Mouse (Mus musculus): ENCODE data around the gene Ttll5. TPM values are rescaled to one million over a fixed set of nuclear protein-coding genes. Genes with fewer than 3 reads are reported as not detected.

Ttll5 gene
- polyA plus RNA-seq, 1 experiment from 2014 or later = 16.7 TPM

- H3K27ac ChIP-seq (replicated peaks) = no peak overlapping the region
- H3K27me3 ChIP-seq = peaks cover 40% of the 10 kb centered on the region
- ATAC-seq (ENCODE audit: low FRiP score, low read depth) = no peak
Measured at GRCm38 (mm10) chr12:86077736-86078135, 253.3 kb downstream of the Ttll5 start.

DNA sequence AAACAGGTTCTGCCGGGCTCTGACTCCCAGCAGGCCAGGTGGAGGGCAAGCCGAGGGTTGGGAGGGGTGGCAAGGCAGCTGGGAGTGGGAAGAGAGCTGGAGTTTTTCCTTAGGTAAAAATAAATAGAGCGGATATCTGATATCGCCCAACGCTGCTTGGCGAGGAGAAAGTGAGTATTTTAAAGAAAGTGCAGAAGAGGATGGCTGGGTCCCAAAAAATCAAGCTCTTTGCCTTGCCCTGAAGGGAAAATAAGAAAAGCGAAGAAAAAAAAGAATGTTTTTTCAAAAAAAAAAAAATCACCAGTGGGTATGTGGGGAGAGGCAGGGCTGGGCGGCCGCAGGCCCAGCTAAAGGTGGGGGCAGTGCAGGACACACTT, 253.7 kb downstream of the Ttll5 start:
- H3K9ac ChIP-seq (replicated peaks) = peak overlapping the region; percentile 62; the same call in 1 of the 2 replicates
- H3K4me1 ChIP-seq = peaks cover 24% of the 10 kb centered on the region
- H3K4me2 ChIP-seq (replicated peaks) = peak overlapping the region; percentile 73
- peaks cover 40% of the 10 kb centered on the region for H3K27me3 ChIP-seq
- no peaks in the 10 kb centered on the region for H3K36me3 ChIP-seq
- no peak for ATAC-seq (ENCODE audit: low FRiP score, low read depth)
- peak overlapping the region; percentile 63; the same call in 1 of the 2 replicates for H3K27ac ChIP-seq (replicated peaks)
- H3K9me3 ChIP-seq = no peaks in the 10 kb centered on the region
- WGBS = 6% methylated on average over 9 of the region's 9 CpGs
- peak overlapping the region; percentile 50 for H3K4me3 ChIP-seq

More at GRCm38 (mm10) chr12:86077736-86078135, 253.3 kb downstream of the Ttll5 start:
- H3K9me3 ChIP-seq = no peaks in the 10 kb centered on the region
- 23% methylated on average over 11 of the region's 11 CpGs for WGBS
- H3K9ac ChIP-seq (replicated peaks) = peak overlapping the region; percentile 62
- peak overlapping the region; percentile 73 for H3K4me2 ChIP-seq (replicated peaks)
- H3K36me3 ChIP-seq = no peaks in the 10 kb centered on the region
- peaks cover 20% of the 10 kb centered on the region for H3K4me1 ChIP-seq
- H3K4me3 ChIP-seq = peak overlapping the region; percentile 50

- H3K9ac ChIP-seq (replicated peaks) = peak within 1 kb of the TSS; percentile 62
- peaks cover 40% of the 10 kb centered on the region for H3K27me3 ChIP-seq
- H3K9me3 ChIP-seq = no peaks in the 10 kb centered on the region
- WGBS = under 1% methylated on average over 25 of the region's 25 CpGs
- H3K4me2 ChIP-seq (replicated peaks) = peak within 1 kb of the TSS; percentile 73
- H3K4me3 ChIP-seq = peak within 1 kb of the TSS; percentile 50
- peak; percentile 69 for ATAC-seq (ENCODE audit: low FRiP score, low read depth)
- peak within 1 kb of the TSS; percentile 63 for H3K27ac ChIP-seq (replicated peaks)
- peaks cover 27% of the 10 kb centered on the region for H3K4me1 ChIP-seq
- H3K36me3 ChIP-seq = no peaks in the 10 kb centered on the region
Measured at GRCm38 (mm10) chr12:86078553-86079201, 254.2 kb downstream of the Ttll5 start, which contains the start of gene Tgfb3. Gene Tgfb3, minus strand, starts transcription at chr12:86079041.

DNA sequence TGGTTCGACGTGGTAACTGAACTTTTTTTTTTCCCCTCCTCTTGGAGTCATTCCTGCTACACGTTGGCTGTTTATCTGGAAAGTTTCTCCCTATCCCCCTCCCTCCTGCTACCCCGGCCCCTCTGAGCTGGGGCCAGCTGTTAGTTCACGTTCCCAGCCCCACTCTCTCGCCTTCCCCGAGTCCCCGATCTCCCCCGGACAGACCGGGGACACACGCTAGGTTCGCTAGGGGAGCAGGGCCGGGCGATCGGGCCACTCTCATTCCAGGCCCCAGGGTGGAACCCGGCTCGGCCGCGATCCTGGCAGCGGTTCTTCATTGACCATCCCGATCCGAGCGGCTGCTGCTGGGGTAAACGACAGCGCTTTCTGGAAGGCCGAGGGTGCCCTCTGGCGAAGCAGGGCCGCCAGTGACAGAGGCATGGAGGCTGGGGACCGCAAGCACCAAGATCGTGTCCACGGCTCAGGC, 254.8 kb downstream of the Ttll5 start:
- 2% methylated on average over 31 of the region's 31 CpGs for whole genome bisulfite sequencing
- Histone ChIP-seq H3K36me3 (no peaks in the 10 kb centered on the region), H3K9ac (replicated peaks) (peak overlapping the region; percentile 62), H3K4me3 (peak overlapping the region; percentile 50), H3K4me2 (replicated peaks) (peak overlapping the region; percentile 73), H3K27me3 (peaks cover 40% of the 10 kb centered on the region), H3K4me1 (peaks cover 29% of the 10 kb centered on the region), H3K9me3 (no peaks in the 10 kb centered on the region), H3K27ac (replicated peaks) (peak overlapping the region; percentile 63; the same call in 1 of the 2 replicates)
- peak; percentile 66 for ATAC-seq (ENCODE audit: low FRiP score, low read depth)

GRCm38 (mm10) chr12:86082481-86083012, 258.1 kb downstream of the Ttll5 start, which contains the start of gene Ift43:
Gene Ift43, plus strand, starts transcription at chr12:86082541.
- peaks cover 18% of the 10 kb centered on the region for H3K4me1 ChIP-seq
- no peak within 1 kb of the TSS; the same call in 1 of the 2 replicates for H3K27ac ChIP-seq (replicated peaks)
- H3K9me3 ChIP-seq = no peaks in the 10 kb centered on the region
- ATAC-seq (ENCODE audit: low FRiP score, low read depth) = peak; percentile 65
- peak within 1 kb of the TSS; percentile 44 for H3K9ac ChIP-seq (replicated peaks)
- peak within 1 kb of the TSS; percentile 56 for H3K4me3 ChIP-seq
- peak within 1 kb of the TSS; percentile 73 for H3K4me2 ChIP-seq (replicated peaks)
- H3K36me3 ChIP-seq = peaks cover 10% of the 10 kb centered on the region
- under 1% methylated on average over 35 of the region's 35 CpGs for WGBS
- peaks cover 22% of the 10 kb centered on the region for H3K27me3 ChIP-seq

DNA sequence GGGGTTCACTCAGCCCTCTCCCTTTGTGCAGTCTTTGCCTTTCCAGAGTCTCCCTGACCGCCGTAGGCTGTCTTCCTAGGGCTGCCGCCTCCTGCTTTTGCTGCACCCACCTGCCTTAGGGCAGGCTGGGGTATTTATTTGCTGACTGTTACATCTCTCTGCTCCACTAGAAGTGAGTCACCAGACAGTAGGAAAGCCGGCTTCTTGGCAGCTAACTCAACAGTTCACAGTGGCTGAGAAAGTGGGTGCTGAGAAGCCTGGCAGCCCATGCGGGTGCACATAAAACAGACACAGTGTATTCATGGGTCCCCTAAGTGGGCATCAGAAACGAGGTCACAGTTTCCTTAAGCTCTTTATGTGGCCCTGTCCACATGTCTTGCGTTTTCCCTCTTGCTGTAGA, 261.4 kb downstream of the Ttll5 start:
- no peak overlapping the region for H3K4me2 ChIP-seq (replicated peaks)
- H3K27ac ChIP-seq (replicated peaks) = no peak overlapping the region
- peaks cover 10% of the 10 kb centered on the region for H3K4me1 ChIP-seq
- H3K9ac ChIP-seq (replicated peaks) = no peak overlapping the region
- WGBS = 86% methylated on average over 7 of the region's 7 CpGs
- peaks cover 6% of the 10 kb centered on the region for H3K27me3 ChIP-seq
- no peak for ATAC-seq (ENCODE audit: low FRiP score, low read depth)
- H3K36me3 ChIP-seq = peaks cover 10% of the 10 kb centered on the region
- H3K4me3 ChIP-seq = no peak overlapping the region
- no peaks in the 10 kb centered on the region for H3K9me3 ChIP-seq

GRCm38 (mm10) chr12:86086550-86086949, 262.1 kb downstream of the Ttll5 start:
- H3K27me3 ChIP-seq = peaks cover 5% of the 10 kb centered on the region
- H3K36me3 ChIP-seq = peaks cover 10% of the 10 kb centered on the region
- no peak for ATAC-seq (ENCODE audit: low FRiP score, low read depth)
- no peak overlapping the region for H3K27ac ChIP-seq (replicated peaks)
- no peak overlapping the region for H3K4me2 ChIP-seq (replicated peaks)
- H3K4me3 ChIP-seq = no peak overlapping the region
- peaks cover 15% of the 10 kb centered on the region for H3K4me1 ChIP-seq
- no peaks in the 10 kb centered on the region for H3K9me3 ChIP-seq
- H3K9ac ChIP-seq (replicated peaks) = no peak overlapping the region
- WGBS = 79% methylated on average over 8 of the region's 8 CpGs

- 74% methylated on average over 7 of the region's 7 CpGs for WGBS
- Histone ChIP-seq H3K36me3 (peaks cover 10% of the 10 kb centered on the region), H3K27ac (replicated peaks) (no peak overlapping the region), H3K9ac (replicated peaks) (no peak overlapping the region), H3K4me1 (peaks cover 19% of the 10 kb centered on the region), H3K9me3 (no peaks in the 10 kb centered on the region), H3K4me3 (no peak overlapping the region), H3K27me3 (peaks cover 5% of the 10 kb centered on the region), H3K4me2 (replicated peaks) (no peak overlapping the region)
- ATAC-seq (ENCODE audit: low FRiP score, low read depth) = no peak
Measured at GRCm38 (mm10) chr12:86088042-86088441, 263.6 kb downstream of the Ttll5 start.

DNA sequence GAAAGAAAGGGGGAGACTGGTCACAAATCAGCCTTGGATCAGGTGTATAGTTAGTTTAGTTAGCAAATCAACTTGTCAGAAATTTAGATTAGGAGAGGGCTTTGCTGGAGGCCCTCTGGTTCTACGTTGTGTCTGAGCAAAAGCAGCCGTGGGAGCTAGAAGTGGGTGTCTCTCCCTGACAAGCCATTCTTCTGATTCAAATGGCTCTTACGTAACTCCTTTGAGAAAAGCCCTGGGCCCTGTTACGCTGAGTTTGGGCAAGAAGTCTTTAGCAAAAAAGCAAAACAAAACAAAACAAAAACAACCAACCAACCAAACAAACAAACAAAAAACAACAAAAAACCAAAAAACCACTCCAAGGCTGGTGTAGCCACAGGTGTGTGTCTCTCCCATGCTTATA, 266.3 kb downstream of the Ttll5 start:
- 58% methylated on average over 4 of the region's 4 CpGs for WGBS

GRCm38 (mm10) chr12:86091601-86092132, 267.2 kb downstream of the Ttll5 start:
- Histone ChIP-seq H3K4me1 (peaks cover 13% of the 10 kb centered on the region), H3K9ac (replicated peaks) (no peak overlapping the region; the same call in 1 of the 2 replicates), H3K36me3 (peaks cover 2% of the 10 kb centered on the region; the same call in 1 of the 2 replicates), H3K9me3 (no peaks in the 10 kb centered on the region), H3K27me3 (peaks cover 5% of the 10 kb centered on the region), H3K27ac (replicated peaks) (no peak overlapping the region), H3K4me3 (no peak overlapping the region), H3K4me2 (replicated peaks) (peak overlapping the region; percentile 22)
- ATAC-seq (ENCODE audit: low FRiP score, low read depth) = no peak
- WGBS = 24% methylated on average over 18 of the region's 18 CpGs

More for the DNA sequence above, 266.3 kb downstream of the Ttll5 start:
- H3K9ac ChIP-seq (replicated peaks) = no peak overlapping the region
- peaks cover 5% of the 10 kb centered on the region for H3K27me3 ChIP-seq
- H3K4me2 ChIP-seq (replicated peaks) = no peak overlapping the region
- peaks cover 7% of the 10 kb centered on the region for H3K36me3 ChIP-seq
- ATAC-seq (ENCODE audit: low FRiP score, low read depth) = no peak
- no peak overlapping the region for H3K4me3 ChIP-seq
- peaks cover 13% of the 10 kb centered on the region for H3K4me1 ChIP-seq
- H3K9me3 ChIP-seq = no peaks in the 10 kb centered on the region
- no peak overlapping the region for H3K27ac ChIP-seq (replicated peaks)

DNA sequence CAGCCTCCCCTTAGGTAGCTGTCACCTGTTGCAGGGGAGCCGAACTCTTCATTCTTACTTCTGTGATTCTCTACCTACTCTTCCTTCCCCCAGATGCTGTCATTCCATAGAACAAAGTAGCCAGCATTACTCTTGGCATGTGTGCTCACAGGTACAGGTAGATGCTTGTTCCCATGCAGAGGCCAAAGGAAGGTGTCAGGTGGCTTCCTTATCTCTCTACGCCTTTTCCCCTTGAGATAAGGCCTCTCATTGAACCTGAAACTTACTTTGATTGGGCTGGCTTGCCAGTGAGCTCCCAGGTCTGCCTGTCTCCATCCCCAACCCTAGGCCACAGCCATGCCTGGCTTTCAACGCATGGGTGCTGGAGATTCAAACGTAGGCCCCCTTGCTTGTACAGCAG, 269.6 kb downstream of the Ttll5 start:
- no peak for ATAC-seq (ENCODE audit: low FRiP score, low read depth)
- H3K9ac ChIP-seq (replicated peaks) = no peak overlapping the region
- 91% methylated on average over 4 of the region's 4 CpGs for WGBS

DNA sequence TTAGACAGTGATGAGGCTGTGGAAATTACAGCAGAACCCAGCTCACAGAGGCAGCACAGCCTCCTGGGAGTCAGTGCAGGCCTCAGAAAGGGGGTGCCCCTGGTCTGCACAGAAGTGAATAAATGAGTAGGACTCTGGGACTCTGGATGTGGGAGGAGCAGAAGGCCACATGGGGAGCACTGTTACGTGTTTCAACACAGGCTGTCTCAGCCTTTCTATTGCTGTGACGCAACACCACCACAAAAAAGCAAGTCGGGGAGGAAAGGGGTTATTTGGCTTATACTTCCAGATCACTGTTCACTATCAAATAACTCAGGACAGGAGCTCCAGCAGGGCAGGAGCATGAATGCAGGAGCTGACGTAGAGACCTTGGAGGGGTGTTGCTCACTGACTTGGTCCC, 271.3 kb downstream of the Ttll5 start:
- H3K4me1 ChIP-seq = peaks cover 18% of the 10 kb centered on the region
- peaks cover 5% of the 10 kb centered on the region for H3K27me3 ChIP-seq
- peaks cover 7% of the 10 kb centered on the region; the same call in 1 of the 2 replicates for H3K36me3 ChIP-seq
- H3K4me3 ChIP-seq = no peak overlapping the region
- H3K4me2 ChIP-seq (replicated peaks) = no peak overlapping the region
- H3K9ac ChIP-seq (replicated peaks) = no peak overlapping the region
- no peak overlapping the region for H3K27ac ChIP-seq (replicated peaks)
- no peaks in the 10 kb centered on the region for H3K9me3 ChIP-seq
- 90% methylated on average over 4 of the region's 4 CpGs for WGBS
- ATAC-seq (ENCODE audit: low FRiP score, low read depth) = no peak

More for the DNA sequence above, 269.6 kb downstream of the Ttll5 start:
- Histone ChIP-seq H3K4me2 (replicated peaks) (no peak overlapping the region), H3K36me3 (peaks cover 7% of the 10 kb centered on the region; the same call in 1 of the 2 replicates), H3K27ac (replicated peaks) (no peak overlapping the region), H3K9me3 (no peaks in the 10 kb centered on the region), H3K4me1 (peaks cover 18% of the 10 kb centered on the region), H3K27me3 (peaks cover 5% of the 10 kb centered on the region), H3K4me3 (no peak overlapping the region)
